Mouse (Mus musculus) telencephalon, adult 2 months (tissue): ENCODE results near the gene Cd99l2.

ENCODE experiments used
- DNase-seq: peaks from one replicate; pipeline ENCODE4 v3.0.0-alpha.2; 2011; ENCODE audit warnings: low read depth, low spot score

The Cd99l2 gene

DNA sequence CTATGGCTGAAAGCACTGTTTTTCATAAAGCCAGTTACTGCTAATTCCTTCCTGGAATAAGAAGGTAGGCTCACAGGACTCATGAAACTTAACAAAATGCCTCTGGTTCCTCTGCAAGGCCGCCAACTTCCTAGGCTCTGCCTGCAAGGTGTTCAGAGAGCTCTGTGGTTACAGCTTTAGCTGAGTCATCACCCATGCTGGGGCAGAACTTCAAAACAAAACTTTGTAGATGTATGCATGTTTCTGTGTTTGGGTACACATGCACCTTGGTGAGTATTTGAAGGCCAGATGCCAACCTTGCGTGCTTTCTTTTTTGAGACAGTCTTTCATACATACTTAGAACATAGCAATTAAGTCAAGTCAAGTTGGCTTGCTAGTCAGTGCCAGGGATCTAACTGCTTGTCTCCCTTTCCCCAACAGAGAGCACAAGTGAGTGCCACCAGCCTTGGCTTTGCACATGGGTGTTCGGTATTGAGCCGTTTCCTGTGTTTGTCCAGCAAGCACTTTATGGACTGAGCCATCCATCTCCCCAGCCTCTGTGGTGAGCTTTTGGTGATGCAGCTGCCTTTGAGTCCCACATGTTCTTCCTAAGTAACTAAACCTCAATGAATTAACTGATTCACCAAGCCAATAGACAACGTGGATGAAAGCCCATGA, 23.9 kb downstream of the Cd99l2 start:
- no peak for DNase-seq

DNA sequence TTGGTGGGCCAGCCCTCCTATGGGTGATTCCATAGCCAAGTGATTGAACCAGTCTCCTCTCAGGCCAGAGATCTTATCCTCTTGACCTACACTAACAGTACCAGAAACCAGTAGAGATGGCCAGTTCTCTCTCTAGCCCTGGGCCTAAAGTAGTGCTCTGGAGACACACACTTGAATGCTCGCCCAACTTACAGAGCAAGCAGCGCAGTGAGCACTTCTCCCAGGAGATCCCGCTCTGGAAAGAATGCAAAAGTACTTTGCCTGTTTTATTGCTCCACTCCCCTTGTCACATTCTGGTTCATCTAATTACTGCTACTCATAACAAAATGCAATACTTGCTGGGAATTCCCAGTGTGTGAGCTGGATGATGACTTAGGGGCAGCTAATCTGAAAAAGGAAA, 25.2 kb downstream of the Cd99l2 start:
- no peak for DNase-seq

DNA sequence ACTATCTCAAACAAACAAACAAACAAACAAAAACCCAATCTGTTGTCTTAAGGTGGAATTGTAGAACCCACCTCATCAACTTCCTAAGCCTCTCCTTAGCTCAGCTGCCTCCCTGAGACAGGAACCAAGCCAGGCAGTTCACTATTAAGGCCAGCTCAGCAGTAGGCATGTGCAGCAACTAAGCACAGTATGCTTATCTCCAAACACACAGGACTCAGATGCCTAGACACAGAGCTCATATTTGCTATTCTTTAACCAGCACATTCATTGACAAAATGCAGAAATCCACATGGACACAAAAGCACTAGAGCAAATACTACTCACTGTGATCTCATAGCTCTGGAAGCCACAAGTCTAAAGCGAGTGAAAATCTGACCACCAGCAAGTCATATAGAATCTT, 27.2 kb downstream of the Cd99l2 start:
- no peak for DNase-seq

DNA sequence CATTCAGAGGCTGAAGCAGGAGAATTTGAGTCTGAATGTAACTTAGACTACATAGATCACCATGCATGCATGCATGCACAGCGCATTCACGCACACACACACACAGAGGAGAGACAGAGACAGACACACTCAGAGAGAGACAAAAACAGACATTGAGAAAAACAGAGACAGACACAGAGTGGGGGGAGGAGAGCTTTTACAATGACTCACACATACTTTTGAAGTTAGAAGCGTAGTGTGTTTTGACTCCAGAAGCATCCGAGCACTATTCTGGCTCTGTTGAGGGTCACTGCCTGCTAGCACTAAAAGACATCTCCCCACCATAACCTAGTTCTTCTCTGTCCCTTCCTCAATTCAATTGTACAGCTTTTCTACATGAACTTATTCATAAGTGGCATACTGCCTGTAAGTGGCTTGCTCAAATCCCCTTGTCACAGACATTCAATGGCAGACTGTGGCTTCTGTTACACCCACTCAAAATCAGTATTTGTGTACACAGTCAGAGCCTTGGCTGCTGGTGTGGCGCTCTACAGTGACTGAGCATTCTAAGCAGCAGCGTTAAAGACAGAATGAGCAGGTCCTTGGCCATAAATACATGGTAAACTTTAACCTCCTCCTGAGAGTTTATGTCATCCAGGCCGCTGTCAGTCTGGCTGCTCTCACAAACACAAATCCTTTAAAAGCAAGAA, 28.4 kb downstream of the Cd99l2 start:
- DNase-seq: no peak

DNA sequence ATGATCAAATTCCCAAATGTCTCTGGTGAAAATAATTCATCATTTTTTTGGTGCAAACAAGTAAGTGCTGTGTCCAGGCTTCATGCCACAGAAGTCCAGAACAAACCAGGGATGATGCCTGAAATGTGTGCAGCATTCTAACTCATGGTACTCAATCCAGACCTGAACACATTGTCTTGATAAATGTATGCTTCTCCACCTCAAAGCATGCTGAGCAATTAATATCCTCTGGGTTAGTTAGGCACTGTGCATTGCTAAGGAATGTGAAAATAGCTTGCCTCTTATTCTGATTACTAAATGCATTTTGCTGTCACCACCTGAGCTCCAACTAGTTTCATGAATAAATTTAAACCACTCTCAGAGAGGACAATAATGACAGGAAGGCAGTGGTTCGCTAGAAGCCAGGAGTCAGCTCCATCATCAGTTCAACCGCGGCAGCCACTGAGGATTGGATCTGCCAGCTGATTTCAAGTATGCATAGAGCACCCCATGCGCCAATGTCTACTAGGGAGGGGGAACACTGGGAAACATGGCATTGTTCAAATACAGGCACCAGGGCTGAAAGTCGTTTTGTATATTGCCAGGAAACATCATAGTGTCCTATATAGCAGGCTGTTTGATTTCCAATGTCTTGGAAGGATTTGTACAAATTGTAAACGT, 36.4 kb downstream of the Cd99l2 start:
- no peak for DNase-seq

DNA sequence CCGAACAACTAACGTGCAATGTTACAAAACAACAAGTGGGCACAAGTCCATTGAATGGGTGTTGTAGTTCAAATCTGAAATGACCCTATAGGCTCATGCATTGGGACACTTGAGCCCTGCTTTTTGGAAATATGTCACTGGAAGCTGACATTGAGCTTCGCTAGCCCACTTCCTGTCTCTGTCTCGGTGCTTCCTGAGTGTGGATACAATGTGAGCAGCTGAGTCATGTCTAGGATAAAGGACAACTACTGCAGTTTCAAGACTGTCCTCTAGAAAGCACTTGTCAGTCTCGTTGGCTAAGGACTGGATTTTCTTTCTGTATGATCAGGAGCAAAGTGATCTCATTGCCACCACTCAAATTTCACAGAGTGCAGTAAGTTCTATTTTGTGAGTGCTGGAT, 49.7 kb downstream of the Cd99l2 start:
- no peak for DNase-seq

DNA sequence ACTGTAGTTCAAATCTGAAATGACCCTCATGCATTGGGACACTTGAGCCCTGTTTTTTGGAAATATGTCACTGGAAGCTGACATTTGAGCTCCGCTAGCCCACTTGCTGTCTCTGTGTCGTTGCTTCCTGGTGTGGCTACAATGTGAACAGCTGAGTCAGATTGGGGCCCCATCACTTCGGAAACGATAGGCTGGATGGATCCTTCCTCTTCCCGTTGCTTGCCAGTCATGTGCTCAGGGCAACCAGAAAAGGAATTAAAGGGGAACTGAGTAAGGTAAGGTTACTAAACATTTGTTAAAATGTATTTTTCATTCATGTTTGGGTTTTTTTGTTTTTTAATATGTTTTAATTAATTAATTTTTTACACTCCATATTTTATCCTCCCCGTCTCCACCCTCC, 53.2 kb downstream of the Cd99l2 start:
- DNase-seq: no peak

DNA sequence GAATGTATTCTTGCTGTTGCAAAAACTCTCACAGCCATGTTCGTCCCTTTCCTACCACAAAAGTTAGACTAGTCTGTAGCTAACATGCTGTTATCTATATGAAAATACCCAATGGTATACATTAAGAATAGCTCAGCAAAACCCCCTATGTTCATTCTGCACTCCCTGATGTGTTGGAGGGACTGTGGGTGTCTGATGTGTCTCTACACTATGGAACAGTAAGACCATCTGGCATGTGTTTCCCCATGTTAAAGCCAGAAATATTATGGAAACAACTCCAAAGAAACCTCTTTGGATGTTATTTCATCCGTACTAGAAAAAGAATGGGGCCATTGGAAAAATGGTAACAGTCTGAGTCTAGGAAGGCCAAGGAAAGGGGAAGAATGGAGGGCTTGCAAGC, 57.1 kb downstream of the Cd99l2 start:
- DNase-seq: peak; percentile 51

DNA sequence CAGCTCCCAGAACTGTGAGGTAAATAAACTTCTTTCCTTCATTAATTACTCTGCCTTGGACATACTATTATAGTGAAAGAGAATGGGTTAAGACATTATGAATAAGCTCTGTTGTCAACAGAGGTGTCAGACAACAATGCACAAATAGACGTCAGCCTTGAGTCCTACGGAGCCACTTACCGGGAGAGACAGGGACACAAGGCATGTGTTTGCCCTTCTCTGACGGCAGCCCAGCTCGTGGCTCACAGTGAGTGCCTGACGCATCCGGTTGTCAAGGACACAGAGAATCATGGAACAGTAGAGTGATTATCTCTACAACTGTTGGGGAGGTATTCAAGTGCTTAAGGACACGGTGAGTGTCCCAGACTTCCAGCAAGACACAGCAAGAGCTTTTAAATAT, 57.8 kb downstream of the Cd99l2 start:
- DNase-seq: no peak

DNA sequence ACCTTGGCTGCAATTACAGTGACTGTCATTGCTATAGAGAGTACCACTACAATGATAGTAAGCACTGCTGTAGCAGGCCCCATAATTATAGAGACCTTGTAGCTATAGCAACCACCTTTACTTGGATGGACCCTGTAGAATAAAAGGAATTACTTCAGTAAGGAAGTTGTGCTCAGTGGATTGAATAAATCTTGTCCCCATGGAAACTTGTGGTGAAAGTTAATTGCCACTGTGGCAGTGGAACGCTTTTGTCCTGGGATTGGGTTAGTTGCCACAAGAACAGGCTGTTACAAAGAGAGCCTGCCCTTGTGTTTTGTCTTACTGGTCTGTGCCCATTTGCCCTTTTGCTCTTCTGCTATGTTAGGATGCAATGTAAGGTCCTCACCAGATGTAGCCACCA, 58.2 kb downstream of the Cd99l2 start:
- DNase-seq: no peak

DNA sequence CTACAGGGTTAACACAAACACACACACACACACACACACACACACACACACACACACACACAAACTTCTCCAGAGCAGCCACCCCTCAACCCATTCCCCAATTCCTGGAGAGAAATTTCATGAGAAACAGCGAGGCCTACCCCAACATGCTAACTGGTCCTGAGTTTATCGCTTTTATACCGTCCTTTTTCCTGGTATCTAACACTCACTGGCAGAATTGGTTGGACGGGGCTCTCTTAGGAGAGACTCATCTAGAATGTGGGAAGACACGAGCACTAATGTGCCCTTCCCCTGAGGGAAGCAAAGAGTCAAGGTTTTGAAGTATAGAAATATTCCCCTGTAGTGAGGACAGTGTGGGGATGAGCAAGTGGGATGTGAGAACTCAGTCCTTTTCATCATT, 61.7 kb downstream of the Cd99l2 start:
- DNase-seq: no peak

DNA sequence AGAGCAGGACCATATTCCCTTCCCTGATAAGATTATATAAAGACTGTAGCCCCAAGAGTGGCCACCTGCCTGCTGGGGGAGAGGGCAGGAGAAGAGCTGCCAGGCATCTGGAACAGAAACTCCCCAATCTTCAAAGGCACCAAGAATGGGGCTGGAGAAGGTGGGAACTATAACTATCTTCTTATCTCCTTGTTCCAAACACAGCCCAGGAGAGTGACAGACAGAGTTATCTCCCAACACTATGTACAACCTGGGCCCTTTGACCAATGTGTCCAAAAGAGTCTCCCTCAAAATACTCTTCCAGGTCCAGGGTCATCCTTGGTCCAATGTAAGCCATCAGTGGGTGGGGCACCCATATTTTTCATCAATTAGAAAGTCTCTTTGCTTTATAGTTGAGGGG, 65.2 kb downstream of the Cd99l2 start:
- DNase-seq: no peak

DNA sequence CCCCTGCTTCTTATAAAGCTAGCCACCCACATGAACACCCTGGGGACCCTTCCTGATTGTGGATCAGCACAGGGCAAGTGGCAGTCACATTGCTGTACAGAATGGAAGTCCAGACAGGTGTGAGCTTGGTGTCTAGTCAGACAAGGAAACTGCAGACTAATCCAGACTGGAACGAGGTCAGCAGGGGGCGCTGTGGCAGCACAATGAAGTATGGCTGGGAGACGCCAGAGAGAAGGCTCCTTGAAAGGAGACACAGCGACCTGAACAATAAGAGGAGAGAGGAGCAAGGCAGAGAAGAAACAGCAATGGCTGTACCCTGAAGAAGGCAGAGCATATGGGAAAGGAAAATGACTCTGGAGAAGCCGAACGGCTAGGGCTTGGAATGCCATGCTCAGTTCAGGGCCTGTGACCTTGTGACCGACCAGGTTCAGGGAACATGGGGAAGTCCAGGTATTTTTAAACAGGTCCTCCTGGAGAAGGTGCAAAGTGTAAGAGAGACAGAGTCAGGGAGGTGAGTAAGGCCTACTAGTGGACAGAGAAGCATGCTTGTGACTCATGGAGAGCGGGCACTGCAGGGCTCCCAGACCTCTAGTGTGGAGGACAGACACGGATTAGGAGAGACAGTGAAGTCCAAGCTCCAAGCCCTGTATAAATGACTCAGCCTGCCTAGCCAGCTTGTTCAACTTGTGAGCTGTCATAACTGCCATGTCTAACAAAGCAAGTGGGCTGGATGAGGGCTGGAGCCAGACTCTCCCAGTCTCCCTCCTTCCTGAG, 66.7 kb downstream of the Cd99l2 start:
- peak; percentile 29 for DNase-seq

DNA sequence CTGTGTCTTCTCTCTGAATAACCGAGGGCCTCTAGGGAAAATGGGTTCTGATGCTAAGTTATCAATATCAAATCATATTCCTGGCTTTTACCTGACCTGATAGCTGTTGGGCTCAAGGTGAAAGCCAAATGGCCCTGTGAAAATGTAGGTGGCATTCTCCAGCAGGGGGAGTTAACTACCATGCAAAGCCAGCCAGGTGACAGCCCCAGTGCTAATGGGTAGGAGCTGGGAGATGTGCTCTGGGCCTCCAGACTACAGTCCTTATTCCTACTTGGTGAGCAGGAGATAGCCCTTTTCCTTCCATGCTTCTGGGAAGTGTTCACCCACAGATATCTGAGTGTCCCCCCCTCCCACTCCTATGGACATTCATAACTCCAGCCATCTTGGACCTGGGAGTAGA, 67.8 kb downstream of the Cd99l2 start:
- no peak for DNase-seq

DNA sequence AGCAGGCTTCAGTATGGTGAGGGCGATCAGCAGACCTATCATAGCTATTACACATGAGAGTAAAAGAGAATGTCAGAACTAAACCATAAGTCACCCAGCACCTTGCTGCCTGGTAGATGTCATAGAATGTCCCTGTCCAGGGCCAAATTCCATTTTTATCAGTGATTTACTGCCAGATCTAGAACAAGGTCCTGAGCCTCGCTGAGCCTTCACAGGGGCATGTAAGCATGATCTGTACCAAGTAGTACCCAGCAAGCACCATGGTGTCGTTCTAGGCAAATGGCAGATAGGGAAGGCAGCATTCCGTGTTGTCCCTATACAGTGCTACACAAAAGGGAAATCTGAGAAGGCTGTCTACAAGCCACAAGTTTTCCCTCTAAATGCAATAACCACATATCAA, 79.0 kb downstream of the Cd99l2 start:
- no peak for DNase-seq

DNA sequence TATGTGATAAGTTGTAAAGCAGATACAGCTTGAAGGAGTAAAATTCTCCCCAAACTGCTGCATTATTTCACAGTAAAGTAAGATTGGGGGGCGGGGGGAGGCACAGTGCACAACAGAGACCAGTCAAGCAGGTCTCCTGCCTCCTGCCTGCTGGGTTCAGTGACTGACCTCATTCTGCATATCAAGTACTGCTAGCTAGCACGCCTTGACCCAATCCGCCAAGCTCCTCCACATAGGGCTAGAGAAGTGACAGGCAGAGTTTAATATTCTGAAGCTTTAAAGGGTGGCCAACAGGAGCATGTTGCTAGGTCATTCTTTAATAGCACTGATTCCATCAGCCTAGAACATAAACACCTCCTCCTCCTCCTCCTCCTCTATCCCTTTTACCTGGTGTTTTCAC, 79.9 kb downstream of the Cd99l2 start:
- no peak for DNase-seq

DNA sequence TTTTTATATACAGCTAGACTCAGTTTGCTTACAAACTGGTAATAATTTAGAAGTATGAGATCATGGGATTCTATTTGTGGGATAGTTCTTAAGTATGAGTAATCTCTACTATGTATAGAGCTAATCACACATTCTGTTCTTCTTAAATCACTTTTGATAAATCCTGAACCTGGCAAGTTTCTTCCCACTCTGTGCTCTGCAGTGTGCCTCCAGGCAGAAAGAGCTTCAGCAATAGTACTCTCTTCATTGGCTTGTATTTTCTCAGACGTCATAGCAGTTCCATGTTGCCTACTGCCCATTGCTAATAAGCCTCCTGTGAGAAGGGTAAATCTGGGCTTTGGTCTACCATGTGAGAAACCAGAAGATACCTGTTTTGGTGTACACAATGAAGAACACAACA, 84.3 kb downstream of the Cd99l2 start:
- peak; percentile 17 for DNase-seq

DNA sequence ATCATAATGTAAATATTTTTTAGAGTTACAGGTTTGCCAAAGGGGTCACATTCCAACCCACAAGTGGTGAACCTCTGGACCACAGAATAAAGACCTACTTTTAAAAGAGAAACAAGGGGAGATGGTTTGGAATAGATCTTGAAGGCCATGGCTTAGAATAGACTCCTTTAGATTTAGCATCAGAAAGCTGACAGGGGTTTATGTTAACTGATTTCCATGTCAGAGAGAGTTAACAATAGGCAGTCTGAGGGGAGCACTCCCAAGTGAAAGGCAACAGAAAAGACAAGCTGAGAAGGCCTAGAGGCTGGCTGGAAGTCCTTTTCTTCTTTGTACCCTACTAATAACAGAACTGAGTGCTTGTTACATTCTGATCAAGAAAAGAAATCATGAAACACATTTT, 86.4 kb downstream of the Cd99l2 start:
- DNase-seq: no peak

DNA sequence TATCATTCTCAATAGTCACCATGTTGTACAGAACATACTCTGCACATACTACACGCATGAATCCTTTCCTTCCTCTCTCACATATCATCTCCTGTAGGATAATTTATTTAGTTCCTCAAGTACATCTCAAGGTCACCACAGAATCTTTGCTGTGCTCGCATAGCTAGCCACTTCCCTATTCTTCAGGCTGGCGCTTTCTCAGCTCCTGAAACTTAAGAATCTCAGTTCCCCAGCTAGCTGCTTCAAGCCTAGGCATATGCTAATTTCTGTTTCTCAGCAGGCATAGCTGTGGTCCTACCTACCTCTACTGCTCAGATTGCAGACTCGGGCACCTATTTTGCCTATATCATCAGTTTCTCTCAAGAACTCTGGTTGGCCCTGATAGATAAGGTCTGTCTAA, 96.3 kb downstream of the Cd99l2 start:
- DNase-seq: no peak

DNA sequence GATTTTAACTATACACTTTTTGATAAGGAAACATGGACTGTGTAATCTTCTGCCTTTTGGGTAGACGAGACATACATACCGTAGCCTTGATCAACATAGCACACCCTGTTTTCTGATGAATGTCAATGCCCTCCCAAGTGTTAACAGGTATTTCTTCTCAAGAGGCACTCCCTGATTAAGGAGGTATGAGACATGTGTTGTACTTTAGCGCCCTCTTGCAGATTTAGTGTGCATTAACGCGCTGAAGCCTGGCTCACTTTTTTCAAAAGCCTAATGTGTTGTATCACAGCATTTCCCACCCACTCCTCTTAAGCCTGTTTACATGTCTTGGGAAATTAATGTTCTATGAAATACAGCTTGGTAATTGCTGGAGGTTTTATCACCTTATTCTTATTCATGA, 111.1 kb downstream of the Cd99l2 start:
- DNase-seq: no peak

DNA sequence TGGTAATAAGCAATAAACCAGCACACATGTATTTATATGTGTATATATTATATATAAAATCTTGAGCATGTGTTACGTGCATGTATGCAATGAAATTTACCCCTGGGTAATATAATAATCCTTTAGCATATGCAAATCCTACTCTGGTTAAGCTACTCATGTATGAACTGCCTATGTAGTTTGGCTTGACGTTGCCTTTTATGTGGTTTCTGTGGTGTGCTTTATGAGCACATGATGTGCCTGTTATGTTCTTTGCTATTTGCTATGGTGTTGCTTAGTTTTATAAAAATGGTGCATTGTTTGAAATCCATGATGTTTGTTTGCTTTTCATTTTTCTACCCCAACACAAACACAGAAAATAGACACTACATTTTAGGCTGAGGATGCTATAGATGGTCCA, 114.2 kb downstream of the Cd99l2 start:
- DNase-seq: no peak

DNA sequence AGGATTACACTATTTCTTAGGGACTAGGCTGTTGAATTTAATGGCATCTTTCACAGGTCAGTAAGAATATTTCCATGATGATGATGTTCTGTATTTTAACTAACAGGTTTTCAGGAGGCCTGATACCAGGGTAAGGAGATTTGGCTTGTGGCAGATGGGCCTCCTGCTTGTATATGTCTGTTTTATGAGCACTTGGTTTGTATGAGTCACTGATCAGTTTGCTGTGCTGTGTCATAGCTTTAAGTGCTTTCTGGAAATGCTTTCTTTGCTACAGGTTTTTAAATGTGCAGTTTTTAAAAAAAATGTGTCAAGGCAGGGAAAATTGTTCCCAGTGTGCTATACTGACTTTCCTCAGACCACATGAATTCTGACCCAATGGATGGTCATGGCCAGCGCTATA, 115.9 kb downstream of the Cd99l2 start:
- DNase-seq: peak; percentile 2
